Mouse (Mus musculus) thymus, adult 2 months (tissue): ENCODE results near the gene Gm21983. TPM values are rescaled to one million over a fixed set of nuclear protein-coding genes. Genes with fewer than 3 reads are reported as not detected.
A peak's percentile ranks its signal among the peaks of the same experiment; 100 is the strongest.

ENCODE experiments used
- DNase-seq: peaks from one replicate; pipeline ENCODE4 v3.0.0; 2021
- H3K27ac ChIP-seq: fragments of 200-500 bp; 2 replicates; pipeline ENCODE4 v1.5.1; 2012; ENCODE audit warnings: low read length, control low read depth; ENCODE audit not compliant: control insufficient read depth, insufficient read depth
- H3K27me3 ChIP-seq: fragments of 200-500 bp; 2 replicates; pipeline ENCODE4 v1.6.1; 2012; ENCODE audit warnings: mild to moderate bottlenecking, low read length, moderate library complexity, mixed read lengths; ENCODE audit not compliant: control insufficient read depth, insufficient read depth
- H3K36me3 ChIP-seq: fragments of 200-500 bp; 2 replicates; pipeline ENCODE4 v1.6.1; 2012; ENCODE audit warnings: mild to moderate bottlenecking, low read length, moderate library complexity; ENCODE audit not compliant: control insufficient read depth, insufficient read depth
- H3K4me1 ChIP-seq: fragments of 200-500 bp; replicated peaks from 2 replicates; pipeline ENCODE4 v1.6.1; 2012; ENCODE audit warnings: low read length; ENCODE audit not compliant: control insufficient read depth, insufficient read depth
- H3K4me3 ChIP-seq: fragments of 200-500 bp; 2 replicates; pipeline ENCODE4 v1.5.1; 2012; ENCODE audit warnings: mild to moderate bottlenecking, low read length, control low read depth, moderate library complexity; ENCODE audit not compliant: control insufficient read depth, insufficient read depth
- CTCF ChIP-seq: fragments of 200-500 bp; IDR thresholded peaks from 2 replicates; pipeline ENCODE4 v1.5.1; 2012; ENCODE audit warnings: mild to moderate bottlenecking, control low read depth, low read length, moderate library complexity, borderline replicate concordance; ENCODE audit not compliant: control insufficient read depth, poor library complexity, insufficient read depth; ENCODE audit errors: extremely low read depth
- POLR2A ChIP-seq: fragments of 200-500 bp; IDR thresholded peaks from 2 replicates; pipeline ENCODE4 v1.6.1; 2012; ENCODE audit warnings: mild to moderate bottlenecking, low read length, control low read depth, moderate library complexity; ENCODE audit not compliant: control insufficient read depth, poor library complexity, insufficient read depth; ENCODE audit errors: extremely low read depth
- WGBS: fragments of 180-500 bp; shearing (Covaris S2); methylation state at CpG from one replicate; pipeline ENCODE4 v1.1.7; 2018; 5-methylcytosine and 5-hydroxymethylcytosine counted together
- polyA plus RNA-seq: library from polyadenylated mRNA; depleted of rRNA; stranded (reverse); fragments of >200 nt; gene quantifications from 2 replicates; pipeline ENCODE4 v1.2.3, GENCODE M21; 2012

Gm21983 gene
- polyA plus RNA-seq, 1 experiment: not detected

DNA sequence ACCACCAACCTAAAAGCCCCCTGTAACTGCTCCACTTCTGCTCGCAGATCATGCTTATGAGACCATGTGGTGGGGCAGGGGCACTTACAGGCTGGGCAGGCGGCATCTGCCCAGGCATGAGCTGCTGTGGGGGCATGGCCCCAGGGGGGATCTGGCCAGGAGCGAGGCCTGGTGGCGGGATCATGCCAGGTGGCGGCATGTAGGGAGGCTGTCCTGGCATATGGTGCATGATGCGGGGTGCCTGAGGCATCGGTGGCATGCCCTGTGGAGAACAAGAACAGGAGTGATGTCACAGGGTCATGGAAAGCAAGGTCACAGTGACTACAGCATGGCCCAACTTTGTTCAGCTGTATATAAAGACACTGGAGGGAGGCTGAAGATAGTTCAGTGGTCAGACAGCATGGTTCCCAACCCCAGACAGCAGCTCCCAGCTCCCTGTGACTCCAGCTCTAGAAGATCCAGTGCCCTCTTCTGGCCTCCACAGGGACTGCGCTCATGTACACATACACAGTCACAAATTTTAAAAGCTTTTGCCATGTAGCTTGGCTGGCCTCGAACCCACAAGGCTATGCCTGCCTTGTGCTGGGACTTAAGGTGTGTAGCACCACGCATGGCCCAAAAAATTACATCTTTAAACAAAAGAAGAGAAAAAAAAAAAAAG is 8.5 kb upstream of the Gm21983 start:
- H3K36me3 ChIP-seq: peaks cover 57% of the 10 kb centered on the region
- no peaks in the 10 kb centered on the region for H3K4me1 ChIP-seq
- 99% methylated on average over 10 of the region's 10 CpGs for WGBS
- no peak for DNase-seq
- H3K4me3 ChIP-seq: no peak overlapping the region
- H3K27me3 ChIP-seq: no peaks in the 10 kb centered on the region
- no peak for TF ChIP-seq POLR2A
- no peak for TF ChIP-seq CTCF
- no peak overlapping the region for H3K27ac ChIP-seq

DNA sequence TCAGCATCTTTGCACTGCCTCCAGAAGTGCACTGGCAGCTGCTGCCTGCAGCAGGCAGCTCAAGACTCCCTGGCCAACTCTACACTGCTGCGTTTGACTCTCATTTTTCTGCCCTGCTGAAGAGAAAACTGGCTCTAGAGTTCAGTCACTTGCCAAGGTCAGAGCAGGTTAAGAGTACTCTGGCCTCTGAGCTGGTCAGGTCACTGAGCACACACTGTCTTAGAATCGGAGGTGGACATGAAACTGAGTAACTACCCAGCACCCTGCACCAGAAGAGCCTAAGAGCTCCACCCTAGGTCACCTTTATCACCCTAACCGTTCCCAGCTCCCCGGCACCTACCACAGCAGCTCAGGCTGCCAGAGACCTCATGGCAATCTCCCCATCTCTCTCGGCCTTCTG is 5.1 kb upstream of the Gm21983 start:
- Histone ChIP-seq H3K27ac (no peak overlapping the region), H3K4me1 (no peaks in the 10 kb centered on the region), H3K27me3 (no peaks in the 10 kb centered on the region), H3K4me3 (no peak overlapping the region), H3K36me3 (peaks cover 38% of the 10 kb centered on the region)
- 96% methylated on average over 5 of the region's 5 CpGs for whole genome bisulfite sequencing
- no peak for TF ChIP-seq CTCF
- no peak for TF ChIP-seq POLR2A
- DNase-seq: no peak

DNA sequence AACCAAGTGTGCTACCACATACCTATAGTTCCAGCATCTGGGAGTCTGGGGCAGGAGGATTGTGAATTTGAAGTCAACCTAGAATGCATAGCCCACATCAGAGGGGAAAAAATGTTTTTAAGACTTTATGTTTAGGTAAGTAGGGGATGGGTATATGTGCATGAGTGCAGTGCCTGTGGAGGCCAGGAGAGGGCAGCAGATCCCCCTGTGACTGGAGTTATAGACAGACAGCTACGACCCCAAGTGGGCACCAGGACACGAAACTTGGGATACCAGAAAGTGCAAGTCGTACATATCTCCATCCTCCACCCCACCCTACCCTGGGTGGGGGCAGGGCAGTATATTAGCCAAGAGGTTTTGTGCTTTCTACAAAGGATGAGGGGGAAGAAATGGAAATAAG is 4.1 kb upstream of the Gm21983 start:
- H3K36me3 ChIP-seq: peaks cover 28% of the 10 kb centered on the region
- TF ChIP-seq CTCF (peak; percentile 63; the same call in 1 of the 2 replicates), POLR2A (no peak)
- 88% methylated on average over 3 of the region's 3 CpGs for WGBS

DNA sequence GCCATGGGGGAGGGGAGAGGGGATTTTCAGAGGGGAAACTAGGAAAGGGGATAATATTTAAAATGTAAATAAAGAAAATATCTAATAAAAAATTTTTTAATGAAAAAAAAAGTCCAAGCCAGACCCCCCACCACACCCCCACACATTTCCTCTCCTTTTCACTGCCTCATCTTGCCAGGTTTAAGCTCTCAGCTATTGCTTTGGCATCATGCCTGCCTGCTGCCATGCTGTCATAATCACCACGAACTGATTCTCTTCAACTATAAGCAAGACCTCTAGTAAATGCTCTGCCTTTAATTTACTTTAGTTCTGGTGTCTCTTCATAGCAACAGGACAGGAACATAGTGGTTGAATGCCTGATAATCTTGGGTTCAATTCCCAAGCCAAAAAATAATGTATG is 1.6 kb upstream of the Gm21983 start:
- WGBS: 90% methylated on average over 1 of the region's 1 CpGs

More for the DNA sequence above, 4.1 kb upstream of the Gm21983 start:
- DNase-seq: peak; percentile 50
- Histone ChIP-seq H3K4me3 (no peak overlapping the region), H3K27me3 (no peaks in the 10 kb centered on the region), H3K4me1 (no peaks in the 10 kb centered on the region), H3K27ac (no peak overlapping the region)

GRCm38 (mm10) chr7:27180036-27180435 is 850 bp downstream of the Gm21983 start:
- TF ChIP-seq POLR2A: no peak
- TF ChIP-seq CTCF: no peak
- DNase-seq: no peak
- no peak overlapping the region for H3K4me3 ChIP-seq
- H3K27me3 ChIP-seq: no peaks in the 10 kb centered on the region
- H3K4me1 ChIP-seq: no peaks in the 10 kb centered on the region
- no peak overlapping the region for H3K27ac ChIP-seq
- 95% methylated on average over 5 of the region's 5 CpGs for WGBS
- no peaks in the 10 kb centered on the region; the same call in 1 of the 2 replicates for H3K36me3 ChIP-seq

More for the DNA sequence above, 1.6 kb upstream of the Gm21983 start:
- TF ChIP-seq POLR2A (no peak), CTCF (no peak)
- no peaks in the 10 kb centered on the region for H3K4me1 ChIP-seq
- DNase-seq: no peak
- H3K4me3 ChIP-seq: no peak overlapping the region
- no peak overlapping the region for H3K27ac ChIP-seq
- no peaks in the 10 kb centered on the region for H3K27me3 ChIP-seq
- peaks cover 12% of the 10 kb centered on the region for H3K36me3 ChIP-seq

- Histone ChIP-seq H3K4me1 (no peaks in the 10 kb centered on the region), H3K36me3 (peaks cover 3% of the 10 kb centered on the region; the same call in 1 of the 2 replicates), H3K27me3 (no peaks in the 10 kb centered on the region), H3K4me3 (peak overlapping the region; percentile 53), H3K27ac (peak overlapping the region; percentile 55; the same call in 1 of the 2 replicates)
- TF ChIP-seq CTCF (no peak), POLR2A (no peak)
- 49% methylated on average over 16 of the region's 16 CpGs for WGBS
- DNase-seq: no peak
Measured at GRCm38 (mm10) chr7:27179217-27179918, 1.5 kb downstream of the Gm21983 start.
